Mouse (Mus musculus) heart, postnatal 0 days (tissue): ENCODE data around the gene Dnm3.

Experiments
- CTCF ChIP-seq: IDR thresholded peaks from 2 replicates; pipeline ENCODE4 v1.5.1; 2016; ENCODE audit warnings: antibody characterized with exemption, control low read depth, low read depth
- EP300 ChIP-seq: IDR thresholded peaks from 2 replicates; pipeline ENCODE4 v1.6.1; 2016; ENCODE audit warnings: antibody characterized with exemption, low read depth

DNA sequence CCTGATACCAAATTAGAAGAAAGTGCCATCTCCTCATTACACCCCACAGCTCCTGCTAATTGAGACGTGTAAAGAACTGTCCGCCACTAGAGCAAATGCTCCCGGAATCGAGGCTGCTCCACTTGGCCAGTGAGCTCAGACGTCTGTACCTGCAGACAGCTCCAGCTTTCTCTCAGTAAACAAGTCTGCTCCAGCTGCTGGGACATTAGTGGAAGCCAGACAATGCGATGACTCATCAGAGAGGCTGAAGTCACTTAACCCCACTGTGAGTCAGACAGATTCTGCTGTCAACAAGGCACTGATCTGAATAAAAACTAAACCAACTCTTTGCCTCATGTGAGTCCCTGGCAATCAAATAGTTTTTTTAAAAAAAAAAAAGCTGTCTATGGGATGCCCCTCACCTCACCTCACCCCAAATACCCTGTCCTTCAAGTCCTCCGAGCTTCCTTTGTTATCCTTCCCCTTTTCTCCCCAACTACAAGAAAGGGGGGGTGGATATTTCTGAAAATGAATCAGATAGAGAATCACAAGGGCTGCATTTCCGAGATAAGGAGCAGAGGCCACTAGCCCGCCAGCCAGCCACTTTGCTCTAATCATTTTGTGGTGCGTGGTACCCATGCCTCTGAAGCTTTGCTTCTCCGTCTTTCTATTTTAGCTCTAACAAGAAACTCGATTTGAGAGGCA, 31.6 kb upstream of the Dnm3 start:
- no peak for TF ChIP-seq CTCF
- TF ChIP-seq EP300 = no peak
